Mouse (Mus musculus) intestine, embryonic 16.5 days (tissue): ENCODE results near the gene Kdm5b. TPM values are rescaled to one million over a fixed set of nuclear protein-coding genes. Genes with fewer than 3 reads are reported as not detected.

Experiments used
- ATAC-seq: fragments of 200-750 bp; cut with Nextera tagmentation; 2 replicates; pipeline ENCODE4 v1.8.0; 2017; ENCODE audit warnings: moderate TSS enrichment, moderate library complexity
- H3K27ac ChIP-seq: fragments of 300-500 bp; sonication (generic); 2 replicates; pipeline ENCODE4 v1.5.1; 2014; ENCODE audit warnings: mild to moderate bottlenecking, low read length
- H3K27me3 ChIP-seq: fragments of 300-500 bp; sonication (generic); replicated peaks from 2 replicates; pipeline ENCODE4 v1.6.1; 2014; ENCODE audit warnings: low read length, control low read depth, mixed read lengths; ENCODE audit not compliant: control insufficient read depth, insufficient read depth
- H3K36me3 ChIP-seq: fragments of 300-500 bp; sonication (generic); 2 replicates; pipeline ENCODE4 v1.6.1; 2014; ENCODE audit warnings: low read length, control low read depth; ENCODE audit not compliant: control insufficient read depth, insufficient read depth
- H3K4me1 ChIP-seq: fragments of 300-500 bp; sonication (generic); 2 replicates; pipeline ENCODE4 v1.6.1; 2014; ENCODE audit warnings: low read length, control low read depth, mixed read lengths; ENCODE audit not compliant: control insufficient read depth, insufficient read depth
- H3K4me2 ChIP-seq: fragments of 300-500 bp; sonication (generic); 2 replicates; pipeline ENCODE4 v1.6.1; 2014; ENCODE audit warnings: low read depth, low read length, control low read depth
- H3K4me3 ChIP-seq: fragments of 300-500 bp; sonication (generic); 2 replicates; pipeline ENCODE4 v1.5.1; 2014; ENCODE audit warnings: mild to moderate bottlenecking, low read length
- H3K9ac ChIP-seq: fragments of 300-500 bp; sonication (generic); 2 replicates; pipeline ENCODE4 v1.6.1; 2014; ENCODE audit warnings: low read depth, low read length
- H3K9me3 ChIP-seq: fragments of 300-500 bp; sonication (generic); 2 replicates; pipeline ENCODE4 v1.6.1; 2016; ENCODE audit warnings: low read length, control low read depth; ENCODE audit not compliant: control insufficient read depth
- WGBS: fragments of 180-500 bp; shearing (Covaris S2); extraction: QIAGEN DNeasy Blood & Tissue Kit; methylation state at CpG from one replicate; pipeline ENCODE4 v1.1.7; 2014; 5-methylcytosine and 5-hydroxymethylcytosine counted together
- polyA plus RNA-seq: library from polyadenylated mRNA; unstranded; fragments of >200 nt; fragmentation: Nextera tagmentation; extraction: Ambion mirVana; gene quantifications from 2 replicates; pipeline ENCODE4 v1.2.1, GENCODE M21; 2015

Kdm5b gene
- polyA plus RNA-seq, 1 experiment from 2014 or later: 26.3 TPM

DNA sequence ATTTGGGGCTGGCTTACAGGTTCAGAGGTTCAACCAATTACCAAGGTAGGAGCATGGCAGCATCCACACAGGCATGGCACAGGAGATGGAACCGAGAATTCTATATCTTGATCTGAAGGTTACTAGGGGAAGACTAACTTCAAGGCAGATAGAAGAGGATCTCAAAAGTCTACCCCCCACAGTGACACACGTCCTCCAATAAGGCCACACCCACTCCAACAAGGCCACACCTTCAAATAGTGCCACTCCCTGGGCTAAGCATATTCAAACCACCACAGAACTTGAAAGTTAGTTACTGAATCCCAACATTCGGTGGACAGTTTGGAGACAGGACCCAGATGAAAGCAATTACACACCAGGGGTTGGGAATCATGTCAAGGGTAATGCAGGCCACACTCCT lies 24.5 kb upstream of the Kdm5b start:
- Histone ChIP-seq H3K4me1 (no peaks in the 10 kb centered on the region), H3K36me3 (no peaks in the 10 kb centered on the region), H3K27ac (no peak overlapping the region), H3K9me3 (no peaks in the 10 kb centered on the region), H3K27me3 (no peaks in the 10 kb centered on the region), H3K4me2 (no peak overlapping the region), H3K4me3 (no peak overlapping the region), H3K9ac (no peak overlapping the region)
- 68% methylated on average over 3 of the region's 3 CpGs for WGBS
- ATAC-seq: no peak

- Histone ChIP-seq H3K9me3 (no peaks in the 10 kb centered on the region), H3K36me3 (no peaks in the 10 kb centered on the region), H3K27me3 (no peaks in the 10 kb centered on the region), H3K27ac (no peak overlapping the region), H3K4me3 (no peak overlapping the region), H3K4me1 (no peaks in the 10 kb centered on the region), H3K4me2 (no peak overlapping the region), H3K9ac (no peak overlapping the region)
- no peak for ATAC-seq
- 91% methylated on average over 10 of the region's 10 CpGs for WGBS
Observed at GRCm38 (mm10) chr1:134540610-134541009, 19.4 kb upstream of the Kdm5b start.

DNA sequence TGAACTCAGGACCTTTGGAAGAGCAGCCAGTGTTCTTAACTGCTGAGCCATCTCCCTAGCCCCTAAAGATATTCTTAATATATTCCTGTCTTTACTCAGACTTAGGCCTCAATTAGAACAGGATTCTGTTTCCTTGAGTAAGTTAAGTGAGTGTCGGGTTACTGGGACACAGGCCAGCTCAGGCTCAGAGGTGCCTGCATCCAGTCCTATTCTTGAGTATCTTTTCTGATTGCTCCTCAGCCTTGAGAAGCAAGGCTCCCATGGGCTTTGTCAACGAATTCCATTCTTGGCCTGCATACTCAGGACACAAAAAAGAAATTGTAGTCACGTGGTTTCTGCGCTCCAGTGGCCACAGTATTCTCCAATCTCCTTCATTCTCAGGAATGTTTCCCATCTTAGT lies 11.7 kb upstream of the Kdm5b start:
- Histone ChIP-seq H3K36me3 (no peaks in the 10 kb centered on the region), H3K9me3 (no peaks in the 10 kb centered on the region), H3K4me3 (no peak overlapping the region), H3K27ac (no peak overlapping the region), H3K4me2 (no peak overlapping the region), H3K9ac (no peak overlapping the region), H3K27me3 (no peaks in the 10 kb centered on the region), H3K4me1 (no peaks in the 10 kb centered on the region)
- WGBS: 75% methylated on average over 4 of the region's 4 CpGs
- ATAC-seq: no peak

DNA sequence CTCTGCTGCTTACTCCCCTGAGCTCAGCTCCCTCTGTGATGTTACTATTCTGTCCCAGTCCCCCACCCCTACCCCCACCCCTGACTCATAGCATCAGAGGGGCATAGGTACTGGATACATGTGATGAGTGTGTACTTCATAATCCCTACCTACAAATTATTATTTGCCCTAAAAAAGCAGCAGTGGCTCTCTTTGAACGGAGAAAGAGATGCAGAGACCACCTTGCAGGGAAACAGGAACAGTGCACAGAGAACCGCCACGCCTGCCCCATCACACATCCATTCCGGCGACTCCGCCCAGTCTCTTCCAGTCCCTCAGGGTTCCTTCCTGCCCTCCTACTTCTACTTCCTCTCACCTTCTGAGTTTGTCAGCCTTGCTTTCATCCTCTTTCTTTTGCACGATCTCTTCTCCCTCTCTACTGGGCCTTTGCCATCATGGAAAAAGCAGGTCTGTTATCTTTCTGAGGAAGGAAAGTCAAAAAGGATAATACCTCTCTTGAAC lies 10.3 kb upstream of the Kdm5b start, which contains the start of gene Mgat4e:
Gene Mgat4e (minus strand): TSS at position 51 of the 501 bp plus-strand sequence.
- no peak within 1 kb of the TSS for H3K27ac ChIP-seq
- H3K4me2 ChIP-seq: no peak within 1 kb of the TSS
- no peaks in the 10 kb centered on the region; the same call in 1 of the 2 replicates for H3K4me1 ChIP-seq
- H3K9ac ChIP-seq: no peak within 1 kb of the TSS
- H3K4me3 ChIP-seq: no peak within 1 kb of the TSS
- no peaks in the 10 kb centered on the region for H3K27me3 ChIP-seq
- WGBS: 61% methylated on average over 7 of the region's 7 CpGs
- H3K9me3 ChIP-seq: no peaks in the 10 kb centered on the region
- no peaks in the 10 kb centered on the region for H3K36me3 ChIP-seq
- ATAC-seq: no peak

DNA sequence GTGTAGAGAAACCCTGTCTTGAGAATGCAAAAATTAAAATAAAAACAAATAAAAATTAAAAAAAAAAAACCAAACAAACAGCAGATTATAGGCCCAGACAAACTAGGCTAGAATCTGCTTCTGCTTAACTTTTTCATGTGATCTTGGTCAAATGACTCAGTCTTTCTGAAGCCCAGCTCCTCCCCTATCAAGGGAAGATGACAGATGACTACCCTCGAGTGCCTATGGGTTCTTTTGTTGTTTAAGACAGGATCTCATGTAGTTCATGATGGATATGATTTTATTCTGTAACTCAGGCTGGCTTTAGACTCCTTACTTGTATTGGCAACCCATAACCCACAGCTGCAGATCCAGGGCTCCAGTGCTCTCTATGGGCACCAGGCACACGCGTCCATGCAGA lies 8.1 kb upstream of the Kdm5b start:
- Histone ChIP-seq H3K4me1 (peaks cover 15% of the 10 kb centered on the region), H3K36me3 (no peaks in the 10 kb centered on the region), H3K27me3 (no peaks in the 10 kb centered on the region), H3K27ac (no peak overlapping the region), H3K4me2 (no peak overlapping the region), H3K9me3 (no peaks in the 10 kb centered on the region), H3K4me3 (no peak overlapping the region), H3K9ac (no peak overlapping the region)
- ATAC-seq: no peak
- 81% methylated on average over 3 of the region's 3 CpGs for WGBS

DNA sequence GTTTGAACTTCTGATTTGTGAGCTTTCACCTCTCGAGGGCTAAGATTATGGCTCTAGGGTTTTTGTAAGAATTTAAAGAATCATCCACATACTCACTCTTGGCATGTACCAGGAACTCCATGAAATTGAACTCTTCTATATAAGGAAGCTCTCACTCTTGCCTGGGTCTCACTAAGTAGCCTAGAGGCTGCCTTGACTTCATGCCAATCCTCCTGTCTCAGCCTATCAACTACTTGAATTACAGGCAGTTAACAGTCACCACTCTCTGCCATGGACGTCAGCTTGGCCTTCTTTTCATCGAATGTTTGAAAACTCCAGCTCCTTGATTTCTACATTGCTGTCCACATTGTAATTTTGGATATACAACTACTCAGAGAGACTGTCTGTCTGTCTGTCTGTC lies 7.6 kb upstream of the Kdm5b start:
- H3K27me3 ChIP-seq: no peaks in the 10 kb centered on the region
- no peak overlapping the region for H3K9ac ChIP-seq
- no peak overlapping the region for H3K27ac ChIP-seq
- no peak overlapping the region for H3K4me3 ChIP-seq
- 60% methylated on average over 3 of the region's 3 CpGs for WGBS
- H3K36me3 ChIP-seq: no peaks in the 10 kb centered on the region
- peaks cover 19% of the 10 kb centered on the region for H3K4me1 ChIP-seq
- H3K4me2 ChIP-seq: no peak overlapping the region
- H3K9me3 ChIP-seq: no peaks in the 10 kb centered on the region
- no peak for ATAC-seq

- WGBS: 16% methylated on average over 13 of the region's 13 CpGs
- Histone ChIP-seq H3K4me1 (peaks cover 25% of the 10 kb centered on the region), H3K9ac (peak overlapping the region; percentile 78), H3K36me3 (no peaks in the 10 kb centered on the region), H3K27me3 (no peaks in the 10 kb centered on the region), H3K4me3 (no peak overlapping the region), H3K4me2 (peak overlapping the region; percentile 96), H3K27ac (peak overlapping the region; percentile 84), H3K9me3 (no peaks in the 10 kb centered on the region)
- peak; percentile 36 for ATAC-seq
Observed at GRCm38 (mm10) chr1:134555240-134555870, 4.6 kb upstream of the Kdm5b start.

DNA sequence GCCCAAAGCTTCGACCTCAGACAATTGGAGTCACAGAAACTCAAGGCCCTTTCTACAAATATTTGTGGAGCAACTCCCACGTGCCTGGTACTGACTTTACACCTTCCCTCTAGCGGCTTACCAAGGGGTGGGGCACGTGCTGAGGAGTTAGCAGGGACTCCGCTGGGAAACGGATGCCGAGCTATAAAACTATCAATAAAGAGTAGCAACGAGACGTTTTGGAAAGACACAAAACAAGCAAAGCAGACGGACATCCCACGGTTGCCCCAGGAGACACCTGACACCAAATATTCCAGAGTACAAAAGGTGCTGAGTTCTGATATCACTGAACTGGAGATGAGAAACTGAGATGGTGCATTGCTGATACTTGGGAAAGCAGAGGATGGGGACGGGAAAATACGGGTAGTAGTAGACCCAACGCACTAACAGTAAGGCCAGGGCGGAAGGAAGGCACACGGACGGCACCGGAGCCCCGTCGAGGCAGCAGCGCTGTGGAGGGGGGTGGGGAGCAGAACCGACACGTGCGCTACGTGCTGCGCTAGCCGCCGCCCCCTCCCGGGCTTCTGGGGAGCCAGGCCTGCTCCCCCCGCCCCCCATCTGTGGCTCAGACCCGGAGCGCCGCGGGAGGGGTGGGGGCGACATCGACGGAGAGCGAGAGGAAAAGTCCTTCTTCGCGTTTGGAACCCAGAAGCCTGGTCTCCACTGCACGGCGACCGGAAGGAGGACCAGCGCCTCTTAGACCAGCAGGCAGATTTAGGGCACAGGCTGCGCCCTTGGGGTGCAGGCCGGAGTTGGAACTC lies 3.9 kb upstream of the Kdm5b start:
- H3K9ac ChIP-seq: peak overlapping the region; percentile 78
- peak; percentile 27 for ATAC-seq
- no peaks in the 10 kb centered on the region for H3K9me3 ChIP-seq
- peak overlapping the region; percentile 59 for H3K4me3 ChIP-seq
- peak overlapping the region; percentile 96 for H3K4me2 ChIP-seq
- no peaks in the 10 kb centered on the region for H3K27me3 ChIP-seq
- H3K36me3 ChIP-seq: no peaks in the 10 kb centered on the region
- H3K27ac ChIP-seq: peak overlapping the region; percentile 84
- WGBS: under 1% methylated on average over 46 of the region's 46 CpGs
- H3K4me1 ChIP-seq: peaks cover 25% of the 10 kb centered on the region

GRCm38 (mm10) chr1:134556671-134557218 lies 3.2 kb upstream of the Kdm5b start:
- peak overlapping the region; percentile 78 for H3K9ac ChIP-seq

More at GRCm38 (mm10) chr1:134556671-134557218, 3.2 kb upstream of the Kdm5b start:
- Histone ChIP-seq H3K4me2 (peak overlapping the region; percentile 96), H3K4me3 (peak overlapping the region; percentile 59), H3K36me3 (no peaks in the 10 kb centered on the region), H3K9me3 (no peaks in the 10 kb centered on the region), H3K4me1 (peaks cover 25% of the 10 kb centered on the region), H3K27me3 (no peaks in the 10 kb centered on the region), H3K27ac (peak overlapping the region; percentile 84)
- WGBS: under 1% methylated on average over 35 of the region's 35 CpGs
- peak; percentile 94 for ATAC-seq
